Mouse (Mus musculus) myocyte (in vitro differentiated cells): ENCODE data around the gene Gal3st2b.
"Not testable (repeated sequence)": the region's sequence is repeated elsewhere in the genome, so short reads cannot be mapped to it uniquely, and the experiment has no call there.

Source experiments
- CEBPB ChIP-seq: IDR thresholded peaks from 2 replicates; pipeline ENCODE4 v1.6.1; 2011; ENCODE audit warnings: mild to moderate bottlenecking, moderate library complexity; ENCODE audit not compliant: poor library complexity, insufficient read depth, severe bottlenecking
- E2F4 ChIP-seq: IDR thresholded peaks from one replicate; pipeline ENCODE4 v1.6.1; 2011; ENCODE audit warnings: mild to moderate bottlenecking, control low read depth, moderate library complexity; ENCODE audit not compliant: insufficient read depth
- MAX ChIP-seq: IDR thresholded peaks from one replicate; pipeline ENCODE4 v1.6.1; 2011; ENCODE audit warnings: low read depth, mild to moderate bottlenecking, control low read depth
- MYOD1 ChIP-seq, 3 experiments: IDR thresholded peaks; one replicate each; pipeline ENCODE4 v1.6.1; 2011; ENCODE audit warnings: control low read depth in 2 of 3, low read depth in 2 of 3, mild to moderate bottlenecking in 2 of 3, moderate library complexity in 1 of 3; ENCODE audit not compliant: insufficient read length in 2 of 3, control insufficient read depth in 1 of 3
- MYOG ChIP-seq, 3 experiments: IDR thresholded peaks; one replicate each; pipeline ENCODE4 v1.6.1; 2011; ENCODE audit warnings: control low read depth in 2 of 3, low read depth in 2 of 3, mild to moderate bottlenecking in 2 of 3; ENCODE audit not compliant: insufficient read length in 2 of 3, control insufficient read depth in 1 of 3, insufficient read depth in 1 of 3
- POLR2A ChIP-seq: IDR thresholded peaks from one replicate; pipeline ENCODE4 v1.6.1; 2011; ENCODE audit warnings: low read depth, mild to moderate bottlenecking, control low read depth, moderate library complexity; ENCODE audit not compliant: insufficient read length
- SRF ChIP-seq: IDR thresholded peaks from one replicate; pipeline ENCODE4 v1.6.1; 2011; ENCODE audit warnings: low read depth; ENCODE audit not compliant: control insufficient read depth, insufficient read length
- TCF3 ChIP-seq: IDR thresholded peaks from one replicate; pipeline ENCODE4 v1.6.1; 2011; ENCODE audit warnings: low read depth, control low read depth; ENCODE audit not compliant: insufficient read length
- USF1 ChIP-seq: IDR thresholded peaks from one replicate; pipeline ENCODE4 v1.6.1; 2011; ENCODE audit warnings: low read depth, mild to moderate bottlenecking, control low read depth, moderate library complexity

GRCm38 (mm10) chr1:93911877-93912276, 6.2 kb upstream of the Gal3st2b start:
- not testable (repeated sequence) for TF ChIP-seq POLR2A; E2F4; USF1; MYOG (IDR thresholded peaks at IDR 0.05; ENCODE audit: control insufficient read depth in 1 of 3, insufficient read depth in 1 of 3, insufficient read length in 2 of 3, low read depth in 2 of 3); MYOD1 (IDR thresholded peaks at IDR 0.05; ENCODE audit: control insufficient read depth in 1 of 3, insufficient read length in 2 of 3, low read depth in 2 of 3); SRF; MAX; CEBPB; TCF3
